18 mouse cellular contexts compared by ENCODE assay signal in genomic region chr14:120262660-120263379, GRCm38 (mm10). TPM values are rescaled to one million over a fixed set of nuclear protein-coding genes. Genes with fewer than 3 reads are reported as not detected.
DNase-seq lines count a peak whose midpoint lies in the region; ATAC-seq and TF ChIP-seq lines count a peak whose summit lies in the region.
"Had no signal": no experiment of that assay in that cellular context is flagged by ENCODE, and none has a peak within 500 bp of the region (broad histone marks: within the 10 kb centered on the region; RNA-seq: fewer than 3 reads in every experiment).

No protein-coding gene starts in this region.

- no peak for TF ChIP-seq CTCF in liver, postnatal 0 days (IDR thresholded peaks at IDR 0.05; ENCODE audit: low read depth)
- no peak for TF ChIP-seq CTCF in bone marrow macrophage, adult 2 months (IDR thresholded peaks at IDR 0.05; ENCODE audit: low read depth, low read length)

- no peak overlapping the region for H3K9ac ChIP-seq in liver, postnatal 0 days (replicated peaks)
- H3K9ac ChIP-seq: embryonic facial prominence, embryonic 15.5 days; hindbrain, embryonic 15.5 days had no signal

- H3K27ac ChIP-seq in liver, postnatal 0 days (ENCODE audit: low read depth), result no peak overlapping the region
- 0 out of 2 replicates have a peak overlapping the region, but pooled peaks have one; percentile 2 for H3K27ac ChIP-seq in bone marrow macrophage, adult 2 months (ENCODE audit: insufficient read depth, low read depth, low read length)
- H3K27ac ChIP-seq: embryonic facial prominence, embryonic 15.5 days; forebrain, embryonic 10.5 days; gastrocnemius, adult 2 months; hindbrain, embryonic 15.5 days had no signal

- TF ChIP-seq EP300 in liver, postnatal 0 days (IDR thresholded peaks at IDR 0.05; ENCODE audit: low read depth), result no peak

- ATAC-seq in liver, postnatal 0 days, result no peak
- ATAC-seq in megakaryocyte, adult 5-6 weeks (ENCODE audit: poor library complexity, severe bottlenecking), result peak; percentile 75
- ATAC-seq: forebrain, embryonic 14.5 days; intestine, embryonic 16.5 days had no signal

- H3K36me3 ChIP-seq in liver, postnatal 0 days (replicated peaks; ENCODE audit: insufficient read depth, low read length), result no peaks in the 10 kb centered on the region
- H3K36me3 ChIP-seq: embryonic facial prominence, embryonic 15.5 days; forebrain, embryonic 10.5 days; G1E; hindbrain, embryonic 15.5 days had no signal

- H3K4me3 ChIP-seq in liver, postnatal 0 days (ENCODE audit: low read depth, low read length), result no peak overlapping the region
- H3K4me3 ChIP-seq in bone marrow macrophage, adult 2 months (ENCODE audit: insufficient read depth, low read length), result 0 out of 2 replicates have a peak overlapping the region, but pooled peaks have one; percentile 8
- H3K4me3 ChIP-seq: embryonic facial prominence, embryonic 15.5 days; erythroblast, embryonic 14.5 days; forebrain, embryonic 10.5 days; gastrocnemius, adult 2 months; hindbrain, embryonic 15.5 days had no signal

- no peaks in the 10 kb centered on the region; the same call in 1 of the 2 replicates for H3K4me1 ChIP-seq in liver, postnatal 0 days (ENCODE audit: insufficient read depth)
- H3K4me1 ChIP-seq in bone marrow macrophage, adult 2 months (ENCODE audit: control insufficient read depth, insufficient read depth, low read length), result peaks cover 14% of the 10 kb centered on the region
- H3K4me1 ChIP-seq: embryonic facial prominence, embryonic 15.5 days; forebrain, embryonic 10.5 days; hindbrain, embryonic 15.5 days had no signal

- H3K9me3 ChIP-seq in liver, postnatal 0 days (ENCODE audit: low read length), result no peaks in the 10 kb centered on the region
- H3K9me3 ChIP-seq: embryonic facial prominence, embryonic 15.5 days; forebrain, embryonic 10.5 days; G1E; hindbrain, embryonic 15.5 days had no signal

- no peak for DNase-seq in liver, postnatal 0 days
- no peak for DNase-seq in liver
- DNase-seq in left cerebral cortex, adult 9 months (ENCODE audit: low spot score in 2 of 2), result no peak
- DNase-seq in embryo, embryonic 9.5 days (ENCODE audit: extremely low spot score), result no peak
- DNase-seq in cerebellum, postnatal 10 days, result no peak
- DNase-seq: adrenal gland, adult 8-10 months; cerebellum, adult 11-12 months had no signal

- peak overlapping the region; percentile 48 for H3K4me2 ChIP-seq in liver, postnatal 0 days (ENCODE audit: low read depth, low read length)
- H3K4me2 ChIP-seq: embryonic facial prominence, embryonic 15.5 days; heart, embryonic 11.5 days; hindbrain, embryonic 15.5 days had no signal

- no peak for TF ChIP-seq POLR2A in bone marrow macrophage, adult 2 months (IDR thresholded peaks at IDR 0.05; ENCODE audit: borderline replicate concordance, low read depth, low read length)

- no peaks in the 10 kb centered on the region for H3K27me3 ChIP-seq in liver, postnatal 0 days (ENCODE audit: insufficient read depth, low read length)
- H3K27me3 ChIP-seq: embryonic facial prominence, embryonic 15.5 days; hindbrain, embryonic 15.5 days had no signal

- 73% methylated on average over 14 of the region's 14 CpGs for WGBS in liver, postnatal 0 days (ENCODE audit: insufficient replicate concordance)

RNA-seq across cellular contexts. Expression of gene Mbnl2, which starts 12.6 kb away (rescaled TPM):
- 16.0 and 16.9 TPM in 2 replicates for polyA plus RNA-seq in liver, postnatal 0 days (2015; fragmentation: Nextera tagmentation; extraction: Ambion mirVana)
- 98.2 and 110 TPM in 2 replicates for polyA plus RNA-seq in bone marrow macrophage, adult 2 months (2012; ENCODE audit: insufficient read depth, insufficient read length, missing spikeins)
- 113 and 132 TPM in 2 replicates for total RNA-seq in megakaryocyte, adult 5-6 weeks (2015)
- 94.7 and 111 TPM in 2 replicates for total RNA-seq in megakaryocyte, adult 5-6 weeks (2017)
